Mouse (Mus musculus) brain, embryonic 14.5 days (tissue): ENCODE measurements around the gene Csnk1g2.

Source experiments
- CTCF ChIP-seq: fragments of 200-500 bp; IDR thresholded peaks from 2 replicates; pipeline ENCODE4 v1.5.1; 2012; ENCODE audit warnings: inconsistent platforms, mild to moderate bottlenecking, moderate library complexity, borderline replicate concordance; ENCODE audit not compliant: insufficient read depth, insufficient read length; ENCODE audit errors: extremely low read depth
- POLR2A ChIP-seq: fragments of 200-500 bp; IDR thresholded peaks from 2 replicates; pipeline ENCODE4 v1.6.1; 2012; ENCODE audit warnings: mild to moderate bottlenecking, inconsistent platforms, borderline replicate concordance; ENCODE audit not compliant: poor library complexity, insufficient read depth, insufficient read length, severe bottlenecking; ENCODE audit errors: extremely low read depth

GRCm38 (mm10) chr10:80682003-80682402 is 59.4 kb downstream of the Csnk1g2 start:
- TF ChIP-seq CTCF (no peak), POLR2A (no peak)
